Mouse (Mus musculus): ENCODE measurements around the gene Soat2.

The Soat2 gene

DNA sequence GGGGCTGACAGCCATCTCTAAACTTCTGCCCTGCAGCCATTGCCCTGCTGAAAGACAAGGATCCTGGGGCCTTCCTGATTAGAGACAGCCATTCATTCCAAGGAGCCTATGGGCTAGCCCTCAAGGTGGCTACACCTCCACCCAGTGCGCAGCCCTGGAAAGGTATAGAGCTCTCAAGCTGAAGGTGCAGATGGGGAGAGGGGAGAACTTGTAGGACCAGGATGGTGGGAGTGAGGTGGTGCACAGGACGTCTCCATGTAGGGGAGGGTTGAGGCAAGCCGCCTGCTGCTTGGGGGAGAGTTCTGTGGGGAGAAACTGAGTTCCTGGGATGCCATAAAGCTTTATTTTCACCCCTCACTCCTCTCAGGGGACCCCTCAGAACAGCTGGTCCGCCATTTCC is 36.7 kb upstream of the Soat2 start:
- in situ Hi-C loops (cut with MboI; ENCODE audit: low sequenced_read_pairs) = no loop called here

DNA sequence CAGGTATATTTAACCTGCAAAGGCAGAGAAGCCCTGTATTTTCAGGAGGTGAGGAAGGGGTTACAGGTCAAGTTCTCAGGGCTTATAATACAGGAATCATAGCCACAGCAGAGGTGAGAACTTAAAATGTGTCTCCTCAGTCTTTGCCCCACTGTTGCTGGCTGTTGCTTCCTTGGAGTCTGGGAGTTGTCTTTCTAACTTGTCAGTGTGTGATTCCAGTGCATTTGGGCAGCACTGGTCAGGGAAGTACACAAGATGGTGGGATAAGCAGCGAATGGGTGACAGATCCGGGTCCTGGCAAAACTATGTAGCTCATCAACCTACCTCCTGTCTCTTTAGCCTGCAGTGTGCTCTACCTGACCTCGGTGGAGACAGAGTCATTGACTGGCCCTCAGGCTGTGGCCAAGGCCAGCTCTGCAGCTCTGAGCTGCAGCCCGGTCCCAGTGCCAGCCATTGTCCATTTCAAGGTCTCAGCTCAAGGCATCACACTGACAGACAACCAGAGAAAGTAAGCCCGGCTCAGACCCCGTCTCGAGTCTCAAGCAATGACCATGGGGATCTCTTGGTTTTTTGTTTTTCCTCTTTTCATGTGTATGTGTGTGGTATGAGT is 35.6 kb upstream of the Soat2 start:
- in situ Hi-C loops (cut with MboI; ENCODE audit: low sequenced_read_pairs) = no loop called here

DNA sequence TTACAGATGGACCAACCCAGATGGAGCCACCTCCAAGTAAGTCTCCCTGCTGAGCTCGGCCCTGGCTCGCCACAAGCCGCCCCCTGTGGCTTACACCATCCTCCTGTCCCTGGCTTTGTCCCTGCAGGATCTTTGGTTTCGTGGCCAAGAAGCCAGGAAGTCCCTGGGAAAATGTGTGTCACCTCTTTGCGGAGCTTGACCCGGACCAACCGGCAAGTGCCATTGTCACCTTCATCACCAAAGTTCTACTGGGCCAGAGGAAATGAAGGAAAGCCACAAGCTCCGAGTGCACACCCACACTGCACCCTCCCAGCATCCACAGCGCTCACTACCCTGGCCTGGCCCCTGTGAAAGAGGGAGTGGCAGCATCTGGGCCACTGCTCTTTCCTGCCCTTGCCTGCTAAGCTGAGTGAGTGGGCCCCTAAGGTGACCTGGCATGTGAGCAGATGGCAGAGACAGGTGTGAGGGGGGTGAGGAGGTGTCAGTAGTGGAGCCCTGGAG is 34.5 kb upstream of the Soat2 start:
- in situ Hi-C loops (cut with MboI; ENCODE audit: low sequenced_read_pairs) = no loop called here

DNA sequence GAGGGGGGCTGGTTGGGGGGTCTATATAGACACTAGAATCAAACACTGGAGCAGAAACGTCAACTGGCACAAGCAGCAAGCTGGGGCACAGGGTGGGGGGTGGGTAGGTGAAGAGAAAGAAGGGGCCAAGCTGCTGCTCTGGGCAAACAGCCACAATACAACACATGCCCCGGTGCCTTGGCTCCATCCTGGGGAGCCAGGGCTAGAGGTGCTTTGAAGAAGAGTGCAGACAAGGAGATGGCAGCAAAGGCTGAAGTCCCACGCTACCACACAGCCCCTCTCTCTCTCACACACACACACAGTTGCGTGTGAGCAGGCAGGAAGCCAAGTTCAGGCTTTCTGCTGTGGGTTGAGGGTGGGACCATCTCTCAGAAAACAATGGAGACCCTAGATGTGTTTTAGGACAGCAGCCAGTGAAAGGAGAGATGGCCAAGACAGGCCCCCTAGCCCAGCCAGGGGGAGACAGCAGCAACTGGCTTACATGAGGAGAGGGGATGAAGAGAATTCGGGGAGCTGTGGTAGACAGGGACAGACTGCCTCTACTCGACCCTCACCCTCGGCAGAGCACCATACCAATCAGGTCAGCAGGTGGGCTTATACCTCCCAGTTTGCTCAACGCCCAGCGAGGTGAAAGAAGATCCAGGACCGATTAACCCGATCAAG is 33.4 kb upstream of the Soat2 start:
- in situ Hi-C loops (cut with MboI; ENCODE audit: low sequenced_read_pairs) = no loop called here

DNA sequence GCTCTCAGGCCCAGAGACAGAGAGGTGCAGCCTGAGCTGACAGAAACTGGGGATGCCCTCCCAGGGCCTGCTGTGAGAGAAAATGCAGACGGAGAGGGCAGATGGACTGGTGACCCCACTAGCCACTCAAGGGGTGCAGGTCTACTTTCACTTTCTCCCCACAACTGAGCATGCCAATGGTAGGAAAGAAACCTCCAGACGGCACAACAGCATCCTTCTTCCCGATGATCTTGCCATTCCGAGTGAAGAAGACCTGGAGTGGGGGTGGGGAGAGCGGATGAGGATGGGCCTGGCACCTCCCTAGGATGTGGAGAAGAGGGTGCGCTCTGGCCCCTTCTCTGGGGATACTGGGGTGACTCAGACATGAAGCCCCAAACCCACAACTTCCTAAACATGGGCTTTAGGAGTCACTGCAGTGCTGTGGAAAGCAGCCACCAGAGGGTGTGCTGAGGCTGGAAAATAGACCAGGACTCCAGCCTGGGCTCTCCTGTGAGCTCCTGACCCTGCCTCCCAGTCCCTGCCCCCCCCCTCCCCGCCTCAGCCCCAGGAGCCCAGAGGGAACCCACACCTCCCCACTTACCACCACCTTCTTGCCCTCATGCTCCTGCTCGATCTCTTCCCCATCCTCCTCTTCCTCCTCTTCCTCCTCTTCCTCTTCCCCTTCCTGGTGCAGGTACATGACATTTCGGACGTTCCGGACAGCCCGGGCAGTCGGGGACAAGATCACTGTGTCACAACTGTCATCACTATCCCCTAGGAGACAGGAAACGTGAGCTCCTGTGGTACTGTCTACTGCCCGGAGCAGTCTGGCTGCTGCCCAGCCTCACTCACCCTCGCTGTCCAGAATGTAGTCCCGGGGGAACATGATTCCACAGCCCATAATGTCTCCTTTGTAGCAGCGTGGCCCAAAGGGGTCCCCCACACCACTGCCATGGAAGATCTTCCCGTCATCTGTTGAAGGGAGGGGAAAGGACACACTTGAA is 32.6 kb upstream of the Soat2 start:
- in situ Hi-C loops (cut with MboI; ENCODE audit: low sequenced_read_pairs) = no loop called here

DNA sequence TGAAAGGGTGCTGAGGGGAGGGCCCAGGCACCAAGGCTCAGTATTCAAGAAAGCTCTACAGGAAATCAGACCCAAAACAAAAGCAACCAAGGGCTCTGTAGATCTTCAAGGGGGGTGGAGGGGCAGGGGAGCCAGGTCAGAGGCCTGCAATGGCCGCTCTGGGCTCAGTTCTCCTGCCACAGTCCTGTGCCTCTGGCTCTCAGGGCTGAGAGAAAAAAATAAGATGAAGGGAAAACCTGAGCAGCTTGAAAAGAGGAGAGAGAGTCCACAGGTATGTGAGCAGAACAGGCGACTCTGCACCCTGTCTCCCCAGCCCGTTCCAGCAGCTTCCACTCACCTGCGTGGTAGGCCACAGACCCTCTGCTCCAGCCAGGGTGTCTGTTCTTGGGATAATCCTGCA is 31.7 kb upstream of the Soat2 start:
- in situ Hi-C loops (cut with MboI; ENCODE audit: low sequenced_read_pairs) = no loop called here

DNA sequence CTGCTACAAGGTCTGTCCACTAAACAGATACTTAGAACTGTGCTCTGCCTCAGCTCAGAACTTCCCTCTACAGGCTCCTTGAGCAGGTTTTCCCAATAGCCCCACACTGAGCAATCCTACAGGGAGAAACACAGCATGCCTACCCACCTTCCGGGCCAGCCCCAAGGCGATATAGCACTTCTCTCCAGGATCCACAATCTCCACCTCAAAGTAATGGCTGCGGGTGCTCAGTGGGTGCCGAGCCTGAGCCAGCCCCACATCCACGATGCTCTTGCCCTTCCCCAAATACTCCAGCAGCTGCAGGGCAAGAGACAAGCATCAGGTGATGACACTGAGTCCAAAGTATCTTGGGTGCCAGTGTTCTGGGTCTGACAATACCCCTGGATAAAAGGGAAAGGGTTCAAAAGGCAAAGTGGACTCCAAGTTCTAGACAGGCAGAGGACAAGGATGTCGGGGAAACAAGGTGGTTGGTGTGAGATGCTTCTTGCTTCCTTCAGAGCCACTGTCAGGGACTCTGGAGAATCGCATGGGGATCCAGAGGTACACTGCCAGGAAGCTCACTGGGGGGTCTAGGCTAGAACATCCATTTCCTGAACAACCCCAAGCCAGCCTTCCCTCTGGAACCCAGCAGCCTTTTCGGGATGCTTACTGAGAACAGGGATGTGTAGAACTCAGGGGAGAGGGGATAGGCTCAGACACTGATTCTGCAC is 31.1 kb upstream of the Soat2 start:
- in situ Hi-C loops (cut with MboI; ENCODE audit: low sequenced_read_pairs) = no loop called here

DNA sequence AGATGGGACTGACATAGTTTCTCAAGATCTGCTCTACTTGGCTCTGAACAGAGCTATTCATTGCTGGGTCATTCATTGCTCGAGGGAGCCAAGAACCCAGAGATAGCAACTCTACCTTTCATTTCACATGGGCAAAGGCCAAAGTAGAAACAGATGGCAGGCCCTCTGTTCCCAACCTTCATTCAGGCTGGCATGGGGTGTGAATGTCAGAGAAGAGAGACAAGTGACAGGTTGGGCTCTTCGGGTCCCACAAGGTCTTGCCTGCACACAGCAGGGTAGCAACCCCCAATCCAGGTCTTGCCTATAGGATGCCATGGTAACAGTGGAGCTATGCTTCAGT is 30.5 kb upstream of the Soat2 start:
- in situ Hi-C loops (cut with MboI; ENCODE audit: low sequenced_read_pairs) = no loop called here

DNA sequence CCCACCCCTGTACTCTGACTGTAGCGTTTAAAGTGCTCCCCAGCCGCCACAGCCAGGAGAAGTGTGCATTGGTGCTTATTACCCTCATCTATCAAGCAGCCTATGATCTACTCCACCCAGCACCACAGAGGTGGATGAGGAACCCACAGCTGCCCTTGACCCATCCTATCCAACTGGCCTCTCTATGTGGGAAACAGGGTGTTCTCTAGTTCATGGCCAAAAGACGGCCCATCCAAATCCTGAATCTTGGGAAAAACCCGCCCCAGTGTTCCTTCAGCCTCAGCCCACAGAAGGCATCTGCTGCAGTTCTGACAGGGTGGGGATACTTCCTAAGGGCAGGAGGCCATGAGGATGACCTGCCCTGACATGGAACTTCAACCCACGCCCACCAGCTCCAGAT is 29.8 kb upstream of the Soat2 start:
- in situ Hi-C loops (cut with MboI; ENCODE audit: low sequenced_read_pairs) = no loop called here

DNA sequence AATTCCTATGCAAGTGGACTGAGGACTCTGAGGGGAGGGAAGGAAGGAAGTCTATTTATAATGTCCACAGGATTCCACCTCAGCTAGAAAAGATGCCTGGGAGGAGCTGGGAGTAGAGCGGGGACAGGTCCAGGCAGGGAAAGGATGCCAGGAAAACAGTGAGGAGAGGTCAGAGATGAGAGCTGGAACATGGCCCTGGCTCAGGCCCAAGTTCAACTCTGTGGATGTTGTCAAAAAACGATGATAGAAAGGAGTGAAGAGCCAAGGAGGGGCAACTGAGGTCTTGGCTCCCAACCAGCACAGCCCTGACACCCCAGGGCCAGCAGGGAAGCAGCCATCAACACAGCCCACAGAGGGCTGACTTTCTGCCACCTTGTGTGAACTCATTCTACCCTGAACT is 24.0 kb upstream of the Soat2 start:
- in situ Hi-C loops (cut with MboI; ENCODE audit: low sequenced_read_pairs) = no loop called here

DNA sequence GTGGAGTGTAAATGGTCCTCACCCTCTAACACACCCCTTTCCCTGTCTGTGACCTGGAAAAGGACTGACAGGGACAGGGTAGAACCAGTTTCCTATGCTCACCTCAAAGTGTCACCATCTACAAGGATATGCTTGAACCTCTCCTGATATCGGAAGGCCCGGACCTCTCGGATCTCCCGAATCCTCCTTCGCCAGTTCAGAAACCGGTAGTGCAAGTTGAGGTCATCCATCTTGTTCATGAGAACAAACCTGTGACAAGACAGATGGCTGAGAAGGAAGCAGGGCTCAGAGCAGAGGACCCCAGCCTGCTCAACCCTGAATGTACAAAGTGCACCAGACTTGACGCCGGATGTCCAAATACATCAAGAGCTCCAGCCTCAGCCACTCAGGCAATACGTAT is 17.0 kb upstream of the Soat2 start:
- in situ Hi-C loops (cut with MboI; ENCODE audit: low sequenced_read_pairs) = no loop called here

DNA sequence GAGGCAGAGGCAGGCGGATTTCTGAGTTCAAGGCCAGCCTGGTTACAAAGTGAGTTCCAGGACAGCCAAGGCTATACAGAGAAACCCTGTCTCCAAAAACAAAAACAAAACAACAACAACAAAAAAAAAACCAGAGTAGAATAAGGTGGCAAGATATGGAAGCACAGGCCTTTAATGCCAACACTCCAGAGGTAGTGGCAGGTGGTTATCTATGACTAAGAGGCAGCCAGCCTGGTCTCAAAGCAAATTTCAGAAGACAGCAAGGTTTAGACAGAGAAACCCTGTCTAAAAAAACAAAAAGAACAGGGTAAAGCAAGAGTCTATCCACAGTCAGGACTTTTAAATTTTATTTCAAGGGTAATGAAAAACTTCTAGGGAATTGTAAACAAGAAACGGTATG is 15.6 kb upstream of the Soat2 start:
- in situ Hi-C loops (cut with MboI; ENCODE audit: low sequenced_read_pairs) = no loop called here

DNA sequence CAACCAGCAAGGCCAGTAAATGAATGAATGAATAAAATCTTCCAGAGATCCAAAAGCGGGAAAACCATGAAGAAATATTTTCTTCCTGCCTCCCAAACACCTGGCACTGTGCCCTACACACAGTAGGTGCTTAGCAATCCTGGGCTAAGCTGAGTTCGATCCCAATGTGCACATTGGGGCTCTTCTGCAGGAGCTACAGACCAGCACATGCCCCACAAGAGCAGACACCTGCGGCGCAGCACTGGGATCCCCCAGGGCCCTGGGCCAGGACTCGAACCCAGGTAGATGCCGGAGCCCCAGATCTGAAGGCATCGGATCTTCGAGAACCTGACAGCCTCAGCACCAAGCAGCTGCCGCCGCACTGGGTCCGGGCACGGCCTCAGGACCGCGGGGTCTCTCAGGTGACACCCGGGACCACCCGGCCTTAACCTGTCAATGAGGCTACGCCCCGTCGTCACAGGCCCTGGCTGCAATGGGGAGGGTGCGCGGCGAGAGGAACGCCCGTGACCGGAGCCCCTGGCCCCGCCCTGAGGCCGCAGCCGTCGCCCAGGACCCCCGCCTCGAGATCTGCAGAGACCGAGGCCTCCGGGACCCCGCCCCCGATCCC is 14.7 kb upstream of the Soat2 start:
- in situ Hi-C loops (cut with MboI; ENCODE audit: low sequenced_read_pairs) = no loop called here

DNA sequence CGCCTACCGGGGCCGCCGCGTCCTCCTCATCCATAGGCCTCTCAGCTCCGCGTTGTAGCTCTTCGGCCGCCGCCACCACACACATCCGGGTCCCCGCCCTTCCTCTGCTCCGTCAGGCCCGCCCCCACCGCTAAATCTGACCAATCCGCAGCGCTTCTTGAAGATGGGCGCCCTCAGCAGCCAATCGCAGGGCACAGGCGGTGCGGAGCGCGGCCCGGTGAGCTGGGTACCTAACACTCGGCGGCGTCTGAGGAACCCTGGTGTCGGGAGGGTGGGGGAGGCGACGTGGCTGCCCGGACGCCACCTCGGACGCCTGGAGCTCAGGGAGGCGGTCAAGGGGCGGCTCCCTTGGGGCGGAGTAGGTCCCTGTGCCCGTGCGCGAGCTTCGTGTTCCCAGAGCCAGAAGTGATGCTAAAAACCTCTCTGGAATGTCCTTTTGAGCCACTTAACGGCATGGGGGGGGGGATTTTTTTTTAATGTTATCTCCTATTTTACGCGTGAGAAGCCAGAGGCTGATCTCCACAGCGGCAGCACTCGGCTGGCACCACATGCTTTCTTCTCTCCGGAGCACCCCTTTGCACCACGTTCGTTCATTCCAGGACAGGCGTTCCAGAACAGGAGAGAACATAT is 14.1 kb upstream of the Soat2 start, which contains the start of gene Spryd3:
Spryd3 (minus strand) TSS at position 106 of the 630 bp plus-strand sequence.
- in situ Hi-C loops (cut with MboI; ENCODE audit: low sequenced_read_pairs) = no loop called here

DNA sequence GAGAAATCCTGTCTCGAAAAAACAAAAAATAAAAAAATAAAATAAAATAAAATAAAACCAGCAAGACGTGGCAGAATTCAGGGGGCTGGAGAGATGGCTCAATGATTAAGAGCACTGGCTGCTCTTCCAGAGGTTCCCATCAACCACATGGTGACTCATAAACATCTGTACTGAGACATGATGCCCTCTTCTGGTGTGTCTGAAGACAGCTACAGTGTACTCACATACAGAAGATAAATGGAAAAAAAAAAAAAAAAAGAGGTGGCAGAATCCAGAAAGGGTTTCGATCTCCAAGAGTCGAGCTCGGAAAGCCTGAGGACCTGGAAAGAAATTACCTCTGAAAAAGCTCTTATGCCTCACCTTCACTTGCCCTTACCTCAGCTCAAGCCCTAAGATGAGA is 9.2 kb upstream of the Soat2 start:
- in situ Hi-C loops (cut with MboI; ENCODE audit: low sequenced_read_pairs) = no loop called here

DNA sequence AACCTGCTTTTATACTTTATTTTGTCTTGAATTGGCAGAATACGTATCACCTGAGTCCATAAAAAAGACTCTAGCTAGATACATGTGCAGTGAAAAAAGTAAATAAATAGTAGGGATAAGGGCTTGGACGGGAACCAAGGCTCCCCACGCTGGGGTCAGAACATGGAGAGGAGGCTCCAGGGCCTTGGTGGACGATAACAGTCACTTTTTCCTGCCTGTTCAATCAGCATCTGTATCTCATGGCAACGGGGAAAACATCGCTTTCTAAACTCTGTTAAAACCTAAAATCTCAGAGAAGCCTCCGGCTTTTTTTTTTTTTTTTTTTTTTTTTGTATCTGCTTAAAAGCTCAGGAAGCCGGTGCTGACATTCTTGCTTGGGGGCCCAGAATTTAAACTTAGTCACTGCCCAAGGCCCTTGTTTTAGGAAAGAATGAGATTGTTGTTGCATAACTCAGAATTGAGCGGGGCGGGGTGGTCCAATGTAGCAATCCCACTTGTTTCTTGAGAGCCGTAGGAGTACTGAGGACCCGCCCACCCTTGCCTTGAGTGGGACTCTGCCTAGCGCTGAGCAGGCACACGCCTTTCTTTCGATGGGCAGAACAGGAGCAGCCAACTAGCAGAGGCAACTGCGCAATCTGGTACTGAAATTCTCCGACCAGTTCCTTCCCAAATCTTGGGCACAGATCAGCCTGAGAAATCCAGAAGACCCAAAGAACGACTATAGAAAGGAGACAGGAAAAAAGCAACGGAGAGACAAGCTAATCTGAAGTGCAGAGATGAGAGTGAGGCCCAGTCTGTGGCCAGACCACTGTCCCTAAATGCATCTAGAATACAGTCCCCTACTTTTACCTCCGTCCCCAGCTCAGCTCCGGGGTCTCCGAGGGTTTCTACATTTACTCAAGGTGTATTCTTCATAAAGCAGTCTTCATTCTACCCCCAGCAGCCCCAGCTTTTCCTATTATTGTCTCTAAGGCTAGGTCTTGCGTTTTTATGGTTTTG is 7.1 kb upstream of the Soat2 start:
- in situ Hi-C loops (cut with MboI; ENCODE audit: low sequenced_read_pairs) = no loop called here

DNA sequence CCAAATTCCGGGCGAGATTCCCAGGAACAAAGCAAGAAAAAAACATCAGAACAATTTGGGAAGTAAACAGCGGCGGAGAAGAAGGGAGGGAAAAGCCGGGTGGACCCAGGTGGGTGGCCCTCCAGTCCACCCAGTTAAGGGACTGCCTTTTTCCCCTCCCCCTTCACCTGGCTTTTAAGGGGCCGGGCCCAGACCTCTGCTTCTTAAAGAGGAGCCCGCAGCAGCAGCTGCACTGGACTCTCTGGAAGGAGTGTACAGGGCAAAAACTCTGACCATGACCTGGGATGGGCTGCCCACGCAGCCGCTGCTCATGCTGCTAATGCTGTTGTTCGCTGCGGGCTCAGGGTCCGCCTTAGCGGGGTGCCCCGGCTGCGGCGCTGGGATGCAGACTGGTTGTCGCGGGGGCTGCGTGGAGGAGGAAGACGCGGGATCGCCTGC is 6.0 kb upstream of the Soat2 start, which contains the start of gene Igfbp6:
Igfbp6 (plus strand) TSS at position 89 of the 438 bp plus-strand sequence.
- in situ Hi-C loops (cut with MboI; ENCODE audit: low sequenced_read_pairs) = no loop called here

DNA sequence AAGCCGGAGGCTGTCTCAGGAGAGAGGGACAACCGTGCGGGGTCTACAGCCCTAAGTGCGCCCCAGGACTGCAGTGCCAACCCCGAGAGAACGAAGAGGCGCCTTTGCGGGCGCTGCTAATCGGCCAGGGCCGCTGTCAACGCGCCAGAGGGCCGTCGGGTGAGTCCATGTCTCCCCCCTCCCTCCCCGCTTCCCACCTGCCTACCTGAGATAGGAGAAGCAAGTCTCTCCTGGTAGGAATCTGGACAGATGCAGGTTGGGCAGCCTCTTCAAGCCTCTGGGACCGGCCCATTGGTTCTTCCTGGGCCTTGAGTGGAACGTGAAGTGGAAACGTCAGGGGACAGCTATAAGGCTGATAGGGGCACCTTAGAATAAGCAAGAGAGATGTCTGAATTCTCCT is 5.6 kb upstream of the Soat2 start:
- in situ Hi-C loops (cut with MboI; ENCODE audit: low sequenced_read_pairs) = no loop called here

DNA sequence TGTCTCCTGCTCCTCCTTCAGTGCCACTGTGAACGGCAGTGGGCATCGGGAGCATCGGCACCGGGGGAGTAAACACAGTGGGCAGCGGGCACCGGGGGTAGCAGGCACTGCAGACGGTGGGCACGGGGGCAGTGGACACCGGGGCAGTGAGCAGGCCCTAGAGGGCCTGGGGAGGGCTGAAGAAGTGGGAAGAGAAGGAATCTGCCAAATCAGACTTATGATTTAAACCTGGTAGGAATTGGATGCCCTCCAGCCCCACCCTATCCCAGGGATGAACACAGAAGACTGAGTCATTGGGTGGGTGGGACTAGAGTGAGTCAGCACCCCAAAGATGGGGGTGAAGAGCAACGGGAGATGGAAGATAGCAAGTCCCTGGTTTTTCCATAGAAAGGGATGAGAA is 5.0 kb upstream of the Soat2 start:
- in situ Hi-C loops (cut with MboI; ENCODE audit: low sequenced_read_pairs) = no loop called here
